Mouse (Mus musculus): Measurements from ENCODE around the gene Rcbtb2. TPM values are rescaled to one million over a fixed set of nuclear protein-coding genes. Genes with fewer than 3 reads are reported as not detected.

Rcbtb2 gene
- polyA plus RNA-seq, 1 experiment from 2014 or later: 145 TPM

DNA sequence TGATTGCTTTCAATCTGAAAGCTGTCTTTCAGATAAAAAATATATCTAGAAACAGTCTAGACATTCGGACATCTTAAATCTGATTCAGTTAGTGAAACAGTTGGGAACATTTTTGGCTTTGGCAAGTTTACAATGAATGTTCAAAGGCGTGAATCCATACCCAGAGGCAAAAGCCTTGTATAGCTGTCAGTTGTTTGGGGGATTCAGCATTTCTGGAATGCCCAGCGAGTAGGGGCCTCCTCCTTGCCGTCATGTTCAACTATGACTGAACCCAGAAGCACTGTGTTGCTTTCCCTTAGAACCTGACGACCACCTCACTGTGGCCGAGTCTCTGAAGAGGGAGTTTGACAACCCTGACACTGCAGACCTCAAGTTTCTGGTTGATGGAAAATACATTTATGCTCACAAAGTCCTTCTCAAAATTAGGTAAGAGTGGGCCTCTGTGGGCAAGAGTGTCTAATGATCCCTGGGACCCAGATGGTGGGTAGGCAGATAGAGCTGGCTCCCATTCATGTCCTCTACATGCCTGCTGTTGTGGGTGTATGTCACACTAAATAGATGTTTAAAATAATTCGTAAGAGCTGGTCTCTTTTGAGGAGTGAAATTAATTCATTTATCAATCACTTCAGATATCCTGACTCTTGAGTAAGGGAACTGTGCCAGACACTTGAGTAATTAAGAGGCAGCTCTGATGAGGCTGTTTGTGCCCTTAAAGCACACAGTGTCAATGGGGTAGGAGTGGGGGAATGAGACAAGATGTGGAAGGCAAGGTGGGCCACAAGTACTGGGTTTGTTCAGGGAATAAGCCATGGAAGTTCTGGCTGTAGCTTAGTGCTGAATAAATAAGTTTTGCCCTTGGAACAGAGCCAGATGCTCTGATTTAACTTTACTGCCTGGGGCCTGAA, 51.5 kb downstream of the Rcbtb2 start:
- no peak for ATAC-seq (ENCODE audit: low FRiP score)
- no peak overlapping the region for H3K27ac ChIP-seq (ENCODE audit: low read depth, low read length)
- H3K4me3 ChIP-seq (ENCODE audit: low read depth, low read length): no peak overlapping the region
- no peak for DNase-seq (ENCODE audit: low spot score)
- no peak overlapping the region for H3K9ac ChIP-seq (ENCODE audit: low read depth, low read length)
- no peaks in the 10 kb centered on the region for H3K27me3 ChIP-seq (ENCODE audit: control insufficient read depth, insufficient read depth, low read length)
- no peaks in the 10 kb centered on the region for H3K9me3 ChIP-seq (ENCODE audit: control insufficient read depth, low read length)
- no peak overlapping the region for H3K4me2 ChIP-seq (replicated peaks; ENCODE audit: low read depth, low read length)
- H3K36me3 ChIP-seq (ENCODE audit: control insufficient read depth, insufficient read depth, low read length): no peaks in the 10 kb centered on the region
- WGBS: 86% methylated on average over 7 of the region's 7 CpGs
- H3K4me1 ChIP-seq (replicated peaks; ENCODE audit: control insufficient read depth, insufficient read depth, low read length): no peaks in the 10 kb centered on the region

- Histone ChIP-seq H3K36me3 (ENCODE audit: control insufficient read depth, insufficient read depth, low read length) (no peaks in the 10 kb centered on the region), H3K9ac (ENCODE audit: low read depth, low read length) (no peak overlapping the region), H3K9me3 (ENCODE audit: control insufficient read depth, low read length) (no peaks in the 10 kb centered on the region), H3K27ac (ENCODE audit: low read depth, low read length) (no peak overlapping the region), H3K4me1 (replicated peaks; ENCODE audit: control insufficient read depth, insufficient read depth, low read length) (no peaks in the 10 kb centered on the region), H3K4me3 (ENCODE audit: low read depth, low read length) (no peak overlapping the region), H3K4me2 (replicated peaks; ENCODE audit: low read depth, low read length) (no peak overlapping the region), H3K27me3 (ENCODE audit: control insufficient read depth, insufficient read depth, low read length) (no peaks in the 10 kb centered on the region)
- ATAC-seq (ENCODE audit: low FRiP score) (no peak), DNase-seq (ENCODE audit: low spot score) (no peak)
- WGBS: 88% methylated on average over 1 of the region's 1 CpGs
Observed at GRCm38 (mm10) chr14:73175031-73175430, 52.2 kb downstream of the Rcbtb2 start.

DNA sequence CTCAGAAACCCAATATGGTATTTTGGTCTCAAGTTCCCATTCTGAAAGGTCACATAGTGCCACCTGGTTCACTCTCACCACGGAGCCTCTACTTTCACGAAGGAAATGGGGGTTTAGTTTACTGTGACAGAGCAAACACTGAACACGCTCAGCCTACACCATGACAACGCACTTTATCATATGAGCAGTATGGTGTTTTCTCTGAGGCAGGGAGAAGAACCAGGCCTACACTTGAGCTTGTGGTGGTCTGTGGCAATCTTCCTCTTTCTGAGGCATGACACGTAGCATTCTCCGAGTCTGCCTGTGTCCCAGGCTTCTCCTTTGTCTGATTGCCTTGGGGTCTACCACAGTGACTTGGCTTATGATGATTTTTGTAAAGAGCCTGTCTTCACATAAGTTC, 53.0 kb downstream of the Rcbtb2 start:
- Histone ChIP-seq H3K4me1 (replicated peaks; ENCODE audit: control insufficient read depth, insufficient read depth, low read length) (no peaks in the 10 kb centered on the region), H3K27me3 (ENCODE audit: control insufficient read depth, insufficient read depth, low read length) (no peaks in the 10 kb centered on the region), H3K9me3 (ENCODE audit: control insufficient read depth, low read length) (no peaks in the 10 kb centered on the region), H3K27ac (ENCODE audit: low read depth, low read length) (no peak overlapping the region), H3K9ac (ENCODE audit: low read depth, low read length) (no peak overlapping the region), H3K4me2 (replicated peaks; ENCODE audit: low read depth, low read length) (no peak overlapping the region), H3K36me3 (ENCODE audit: control insufficient read depth, insufficient read depth, low read length) (no peaks in the 10 kb centered on the region), H3K4me3 (ENCODE audit: low read depth, low read length) (no peak overlapping the region)
- ATAC-seq (ENCODE audit: low FRiP score) (no peak), DNase-seq (ENCODE audit: low spot score) (no peak)
- 87% methylated on average over 6 of the region's 6 CpGs for WGBS

GRCm38 (mm10) chr14:73176266-73176665, 53.4 kb downstream of the Rcbtb2 start:
- Histone ChIP-seq H3K27me3 (ENCODE audit: control insufficient read depth, insufficient read depth, low read length) (no peaks in the 10 kb centered on the region), H3K9me3 (ENCODE audit: control insufficient read depth, low read length) (no peaks in the 10 kb centered on the region), H3K4me3 (ENCODE audit: low read depth, low read length) (no peak overlapping the region), H3K36me3 (ENCODE audit: control insufficient read depth, insufficient read depth, low read length) (no peaks in the 10 kb centered on the region), H3K4me2 (replicated peaks; ENCODE audit: low read depth, low read length) (no peak overlapping the region), H3K4me1 (replicated peaks; ENCODE audit: control insufficient read depth, insufficient read depth, low read length) (no peaks in the 10 kb centered on the region), H3K9ac (ENCODE audit: low read depth, low read length) (no peak overlapping the region), H3K27ac (ENCODE audit: low read depth, low read length) (no peak overlapping the region)
- ATAC-seq (ENCODE audit: low FRiP score) (no peak), DNase-seq (ENCODE audit: low spot score) (no peak)
- 86% methylated on average over 5 of the region's 5 CpGs for WGBS

DNA sequence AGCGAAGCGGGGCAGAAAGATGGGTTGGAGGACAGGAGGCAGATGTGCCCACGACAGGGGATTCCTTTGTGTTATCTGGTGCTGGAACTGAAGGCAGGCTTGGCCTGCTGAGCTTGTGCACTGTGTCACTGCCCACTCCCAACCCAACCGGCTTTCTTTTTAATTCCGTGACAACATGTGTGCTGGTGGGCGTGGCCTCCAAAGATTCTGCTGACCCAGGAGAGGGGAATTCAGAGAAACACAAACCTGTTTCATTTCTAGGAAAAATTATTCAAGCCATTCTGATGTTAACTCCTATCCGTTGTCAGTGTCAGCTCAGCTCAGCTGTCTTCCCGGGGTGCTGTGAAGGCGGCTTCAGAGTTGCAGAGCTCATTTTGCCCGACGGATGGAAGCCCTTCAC, 55.1 kb downstream of the Rcbtb2 start:
- H3K4me3 ChIP-seq (ENCODE audit: low read depth, low read length): no peak overlapping the region
- H3K36me3 ChIP-seq (ENCODE audit: control insufficient read depth, insufficient read depth, low read length): no peaks in the 10 kb centered on the region
- H3K9ac ChIP-seq (ENCODE audit: low read depth, low read length): no peak overlapping the region
- H3K4me1 ChIP-seq (replicated peaks; ENCODE audit: control insufficient read depth, insufficient read depth, low read length): no peaks in the 10 kb centered on the region
- WGBS: 86% methylated on average over 11 of the region's 11 CpGs
- DNase-seq (ENCODE audit: low spot score): no peak
- H3K9me3 ChIP-seq (ENCODE audit: control insufficient read depth, low read length): no peaks in the 10 kb centered on the region
- ATAC-seq (ENCODE audit: low FRiP score): no peak
- no peak overlapping the region for H3K27ac ChIP-seq (ENCODE audit: low read depth, low read length)
- no peaks in the 10 kb centered on the region for H3K27me3 ChIP-seq (ENCODE audit: control insufficient read depth, insufficient read depth, low read length)
- no peak overlapping the region for H3K4me2 ChIP-seq (replicated peaks; ENCODE audit: low read depth, low read length)

- Histone ChIP-seq H3K4me2 (replicated peaks; ENCODE audit: low read depth, low read length) (no peak overlapping the region), H3K27ac (ENCODE audit: low read depth, low read length) (no peak overlapping the region), H3K9ac (ENCODE audit: low read depth, low read length) (no peak overlapping the region), H3K4me1 (replicated peaks; ENCODE audit: control insufficient read depth, insufficient read depth, low read length) (no peaks in the 10 kb centered on the region), H3K9me3 (ENCODE audit: control insufficient read depth, low read length) (no peaks in the 10 kb centered on the region), H3K36me3 (ENCODE audit: control insufficient read depth, insufficient read depth, low read length) (no peaks in the 10 kb centered on the region), H3K4me3 (ENCODE audit: low read depth, low read length) (no peak overlapping the region), H3K27me3 (ENCODE audit: control insufficient read depth, insufficient read depth, low read length) (no peaks in the 10 kb centered on the region)
- ATAC-seq (ENCODE audit: low FRiP score) (no peak), DNase-seq (ENCODE audit: low spot score) (no peak)
- WGBS: 88% methylated on average over 4 of the region's 4 CpGs
Observed at GRCm38 (mm10) chr14:73179221-73179681, 56.4 kb downstream of the Rcbtb2 start.

- no peak for ATAC-seq (ENCODE audit: low FRiP score)
- H3K4me3 ChIP-seq (ENCODE audit: low read depth, low read length): no peak overlapping the region
- DNase-seq (ENCODE audit: low spot score): no peak
- no peaks in the 10 kb centered on the region for H3K27me3 ChIP-seq (ENCODE audit: control insufficient read depth, insufficient read depth, low read length)
- no peak overlapping the region for H3K27ac ChIP-seq (ENCODE audit: low read depth, low read length)
- H3K9ac ChIP-seq (ENCODE audit: low read depth, low read length): no peak overlapping the region
- H3K9me3 ChIP-seq (ENCODE audit: control insufficient read depth, low read length): no peaks in the 10 kb centered on the region
- no peak overlapping the region for H3K4me2 ChIP-seq (replicated peaks; ENCODE audit: low read depth, low read length)
- WGBS: 84% methylated on average over 3 of the region's 3 CpGs
- no peaks in the 10 kb centered on the region for H3K4me1 ChIP-seq (replicated peaks; ENCODE audit: control insufficient read depth, insufficient read depth, low read length)
- H3K36me3 ChIP-seq (ENCODE audit: control insufficient read depth, insufficient read depth, low read length): peaks cover 7% of the 10 kb centered on the region; the same call in 1 of the 2 replicates
Observed at GRCm38 (mm10) chr14:73180671-73181070, 57.8 kb downstream of the Rcbtb2 start.

- no peaks in the 10 kb centered on the region for H3K9me3 ChIP-seq (ENCODE audit: control insufficient read depth, low read length)
- H3K36me3 ChIP-seq (ENCODE audit: control insufficient read depth, insufficient read depth, low read length): peaks cover 7% of the 10 kb centered on the region; the same call in 1 of the 2 replicates
- no peak overlapping the region for H3K27ac ChIP-seq (ENCODE audit: low read depth, low read length)
- H3K27me3 ChIP-seq (ENCODE audit: control insufficient read depth, insufficient read depth, low read length): no peaks in the 10 kb centered on the region
- WGBS: 81% methylated on average over 2 of the region's 2 CpGs
- no peaks in the 10 kb centered on the region for H3K4me1 ChIP-seq (replicated peaks; ENCODE audit: control insufficient read depth, insufficient read depth, low read length)
- ATAC-seq (ENCODE audit: low FRiP score) (no peak), DNase-seq (ENCODE audit: low spot score) (no peak)
- no peak overlapping the region for H3K9ac ChIP-seq (ENCODE audit: low read depth, low read length)
- no peak overlapping the region for H3K4me2 ChIP-seq (replicated peaks; ENCODE audit: low read depth, low read length)
- H3K4me3 ChIP-seq (ENCODE audit: low read depth, low read length): no peak overlapping the region
Observed at GRCm38 (mm10) chr14:73181144-73181543, 58.3 kb downstream of the Rcbtb2 start.

DNA sequence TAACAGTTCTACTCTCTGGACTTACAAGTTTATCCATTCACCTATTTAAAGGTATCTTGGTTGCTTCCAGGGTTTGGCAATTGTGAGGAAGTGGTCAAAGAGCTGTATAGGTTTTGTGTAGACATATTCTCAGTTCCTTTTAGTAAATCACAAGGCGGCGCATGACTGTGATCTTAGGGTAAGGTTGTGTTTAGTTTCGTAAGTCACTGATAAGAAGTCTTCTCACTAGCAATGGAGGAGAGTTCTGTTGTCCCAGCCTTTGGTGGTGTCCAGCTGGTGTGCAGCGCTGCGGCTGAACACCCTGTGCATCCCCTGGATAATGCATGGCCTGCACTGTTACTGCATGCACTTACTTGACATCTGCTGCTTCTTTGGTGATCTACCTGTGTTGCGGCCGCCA, 64.0 kb downstream of the Rcbtb2 start:
- WGBS: 97% methylated on average over 7 of the region's 7 CpGs
- ATAC-seq (ENCODE audit: low FRiP score): no peak
- Histone ChIP-seq H3K9ac (ENCODE audit: low read depth, low read length) (no peak overlapping the region), H3K4me3 (ENCODE audit: low read depth, low read length) (no peak overlapping the region), H3K27me3 (ENCODE audit: control insufficient read depth, insufficient read depth, low read length) (no peaks in the 10 kb centered on the region), H3K9me3 (ENCODE audit: control insufficient read depth, low read length) (no peaks in the 10 kb centered on the region), H3K4me1 (replicated peaks; ENCODE audit: control insufficient read depth, insufficient read depth, low read length) (no peaks in the 10 kb centered on the region), H3K4me2 (replicated peaks; ENCODE audit: low read depth, low read length) (no peak overlapping the region), H3K36me3 (ENCODE audit: control insufficient read depth, insufficient read depth, low read length) (peaks cover 11% of the 10 kb centered on the region; the same call in 1 of the 2 replicates), H3K27ac (ENCODE audit: low read depth, low read length) (no peak overlapping the region)
- DNase-seq (ENCODE audit: low spot score): no peak
